Mouse (Mus musculus) right cerebral cortex, postnatal 14 days (tissue): ENCODE data around the gene Foxj2.

Source experiments
- DNase-seq: peaks from one replicate; pipeline ENCODE4 v3.0.0; 2022

Foxj2 gene

DNA sequence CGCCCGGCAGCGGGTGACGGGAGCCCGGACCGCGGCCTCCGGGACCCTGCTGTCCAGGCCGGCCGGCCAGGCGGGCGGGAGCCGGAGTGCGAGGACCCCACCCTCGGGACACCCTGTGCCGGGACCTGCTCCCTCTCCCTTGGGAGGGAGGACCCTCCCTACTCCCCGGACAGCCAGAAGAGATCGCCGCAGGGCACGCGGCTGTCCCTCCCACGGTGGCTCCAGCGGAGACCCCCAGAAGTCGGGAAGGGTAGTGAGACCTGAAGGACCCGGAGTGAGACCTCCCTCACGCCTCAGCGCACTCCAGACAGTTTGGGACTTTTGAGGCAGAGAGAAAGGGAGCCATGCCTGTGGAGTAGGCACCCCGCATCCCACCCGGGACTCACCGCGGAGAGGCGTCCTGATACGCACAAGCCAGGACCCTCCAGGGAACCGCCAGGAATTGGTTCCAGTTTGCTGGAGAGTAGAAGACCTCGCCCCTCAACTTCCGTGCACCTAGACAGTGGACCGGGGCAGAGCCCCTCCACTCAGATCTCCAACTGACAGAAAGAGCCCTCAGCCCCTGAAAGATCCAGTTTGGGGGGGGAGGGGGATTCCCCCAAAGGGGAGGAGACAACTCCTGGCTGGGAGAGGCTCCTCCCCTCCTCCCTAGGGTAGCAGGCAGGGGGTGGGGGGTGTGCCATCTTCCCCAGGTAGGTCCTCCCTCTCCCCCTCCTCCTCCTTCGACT is 521 bp downstream of the Foxj2 start:
- DNase-seq, result no peak

- no peak for DNase-seq
These were observed 1.3 kb downstream of the Foxj2 start for GRCm38 (mm10) chr6:122820799-122821650.

DNA sequence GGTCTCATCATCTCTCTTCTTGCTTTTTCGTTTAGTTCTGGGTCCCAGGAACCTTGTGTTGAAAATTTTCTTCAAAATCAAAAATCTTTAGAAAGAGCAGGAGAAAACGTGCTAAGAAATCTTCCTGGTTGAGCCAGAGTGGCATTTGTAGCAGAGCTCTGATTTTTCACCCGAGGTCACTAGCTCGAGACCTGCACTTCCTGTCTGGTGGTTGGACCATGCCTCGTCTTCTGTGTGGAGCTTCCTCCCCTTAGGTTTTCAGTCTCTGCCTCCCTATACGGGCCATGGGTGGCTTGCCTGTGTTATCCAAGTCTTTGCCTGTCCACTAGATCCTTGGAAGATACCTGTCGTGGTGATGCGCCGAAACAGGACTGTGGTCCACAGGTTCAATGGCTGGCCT is 2.1 kb downstream of the Foxj2 start:
- DNase-seq, result no peak

DNA sequence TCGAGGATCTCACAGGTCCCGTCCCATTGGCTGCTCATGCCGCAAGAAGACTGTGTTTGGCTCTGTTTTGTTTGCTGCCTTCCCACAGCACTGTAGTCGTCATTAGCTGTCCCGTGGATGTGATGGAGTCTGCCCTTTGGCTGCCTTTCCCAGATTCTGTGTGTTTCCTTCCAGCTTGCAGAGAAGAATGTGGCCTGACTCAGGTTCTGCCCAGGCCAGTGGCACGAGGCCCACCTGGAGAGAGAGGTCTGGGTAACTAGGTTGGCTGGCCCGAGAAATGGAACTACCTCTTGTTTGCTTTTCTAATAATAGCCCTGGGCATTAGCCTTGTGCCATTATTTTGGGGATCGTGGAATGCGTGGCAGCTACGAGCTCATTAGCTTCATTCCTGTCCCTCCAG is 4.4 kb downstream of the Foxj2 start:
- no peak for DNase-seq

DNA sequence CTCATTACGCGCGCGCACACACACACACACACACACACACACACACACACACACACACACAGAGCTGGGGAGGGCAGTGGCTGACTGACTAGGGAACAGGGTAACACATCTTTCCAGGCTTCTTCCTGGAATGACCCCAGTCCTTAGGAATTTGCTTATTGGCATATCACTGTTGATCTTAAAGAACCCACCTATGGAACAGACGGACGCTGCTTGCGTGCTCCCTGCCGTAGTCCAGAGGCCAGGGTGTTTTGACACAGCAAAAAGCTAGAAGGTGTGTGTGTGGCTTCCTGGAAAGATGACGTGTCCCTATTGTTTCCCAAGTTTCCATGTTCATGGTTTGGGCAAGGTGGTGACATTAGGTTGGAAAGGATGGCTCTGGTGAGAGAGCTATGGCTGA is 5.5 kb downstream of the Foxj2 start:
- no peak for DNase-seq

DNA sequence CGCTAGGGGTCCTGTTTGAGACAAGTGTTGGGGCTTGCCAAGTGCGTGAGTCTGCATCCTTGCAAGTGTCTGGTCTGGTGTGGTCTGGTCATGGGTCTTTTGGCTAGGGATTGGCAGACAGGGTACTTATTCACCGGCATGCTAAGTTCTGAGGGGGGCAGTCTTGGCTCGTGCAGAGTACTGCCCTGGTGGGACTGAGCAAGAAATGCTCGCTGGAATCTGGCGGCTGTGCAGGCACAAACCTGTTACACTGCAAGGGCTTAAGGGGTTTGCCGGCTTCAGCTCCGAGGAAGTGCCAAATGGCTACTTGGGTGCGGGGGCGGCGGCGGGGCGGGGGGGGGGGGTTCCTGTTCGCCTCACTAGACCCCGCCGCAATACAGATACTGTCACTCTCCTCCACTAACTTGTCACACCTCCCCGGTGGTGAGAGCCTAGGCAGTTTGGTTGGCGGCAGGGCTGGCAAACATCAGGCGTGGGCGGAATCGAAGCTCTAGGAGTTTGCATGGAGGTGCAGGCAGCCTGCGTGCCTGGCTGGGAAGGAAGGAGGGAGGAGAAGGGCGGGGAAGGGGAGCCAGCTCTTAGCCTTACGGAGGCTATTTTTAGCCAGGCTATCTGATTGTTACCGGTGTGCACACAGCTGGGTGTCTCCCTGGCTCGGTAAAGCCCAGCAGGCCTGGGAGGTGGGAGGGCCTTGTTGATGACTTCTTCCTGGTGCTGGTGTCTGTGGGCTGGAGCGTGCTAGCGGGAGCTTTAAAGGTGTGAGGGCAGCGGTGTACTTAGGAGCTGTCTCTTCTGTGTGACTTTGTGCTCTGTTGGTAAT is 6.4 kb downstream of the Foxj2 start:
- DNase-seq, result peak; percentile 79

- no peak for DNase-seq
These were observed 8.4 kb downstream of the Foxj2 start for GRCm38 (mm10) chr6:122828086-122828485.

DNA sequence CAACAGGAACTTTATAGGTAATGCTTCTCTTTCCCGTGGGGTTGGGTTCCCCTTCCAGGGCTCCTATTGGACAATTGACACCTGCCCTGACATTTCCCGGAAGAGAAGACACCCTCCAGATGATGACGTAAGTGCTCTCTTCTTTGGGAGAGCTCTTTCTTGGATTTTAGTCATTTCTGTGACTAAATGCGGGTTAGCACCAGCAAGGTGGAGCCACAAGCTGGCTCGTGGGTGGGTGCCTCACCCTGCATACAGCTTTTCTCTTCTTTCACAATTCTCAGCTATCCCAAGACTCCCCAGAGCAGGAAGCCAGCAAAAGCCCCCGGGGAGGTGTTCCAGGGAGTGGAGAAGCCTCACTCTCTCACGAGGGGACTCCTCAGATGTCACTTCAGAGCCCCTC is 13.2 kb downstream of the Foxj2 start:
- DNase-seq, result no peak

DNA sequence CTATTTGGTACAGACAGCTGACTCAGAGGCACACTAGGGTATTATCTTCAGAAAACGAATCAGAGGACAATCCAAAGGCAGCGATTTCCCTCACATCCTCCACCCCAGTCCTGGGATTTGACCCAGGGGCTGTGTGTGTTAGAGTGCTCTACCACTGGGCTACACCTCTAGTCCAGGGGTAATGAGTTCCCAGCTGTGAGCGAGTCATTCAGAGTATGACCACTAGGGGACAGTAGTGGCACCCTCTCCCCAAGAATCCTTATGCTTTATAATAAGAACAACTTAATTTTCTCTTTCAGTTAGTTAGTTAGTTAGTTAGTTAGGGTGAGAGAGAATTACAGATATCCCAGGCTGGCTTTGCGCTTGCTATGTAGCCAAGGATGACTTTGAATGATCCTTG is 14.7 kb downstream of the Foxj2 start:
- DNase-seq, result no peak

GRCm38 (mm10) chr6:122836974-122837373 is 17.3 kb downstream of the Foxj2 start:
- DNase-seq, result no peak

GRCm38 (mm10) chr6:122837539-122837938 is 17.8 kb downstream of the Foxj2 start:
- no peak for DNase-seq

DNA sequence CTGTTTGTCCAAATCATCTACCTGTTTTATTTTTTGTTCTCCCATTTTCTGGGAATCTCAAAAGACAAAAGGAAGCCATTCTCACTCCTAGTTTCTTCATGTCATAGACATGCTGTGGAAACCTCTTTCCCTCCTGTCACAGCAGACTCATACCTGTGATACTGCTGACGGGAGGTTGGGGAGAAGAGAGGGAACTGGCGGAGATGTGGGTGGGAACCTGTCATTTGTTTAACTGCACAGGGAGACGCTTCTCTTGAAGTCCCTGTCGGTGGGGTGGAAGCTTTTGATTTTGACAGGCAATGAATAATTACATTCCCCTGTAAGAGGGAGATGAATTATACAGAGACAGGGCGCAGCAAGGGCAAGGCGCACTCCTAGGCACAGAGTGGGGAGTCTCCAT is 24.0 kb downstream of the Foxj2 start:
- no peak for DNase-seq

GRCm38 (mm10) chr6:122852696-122853095 is 33.0 kb downstream of the Foxj2 start:
- no peak for DNase-seq

DNA sequence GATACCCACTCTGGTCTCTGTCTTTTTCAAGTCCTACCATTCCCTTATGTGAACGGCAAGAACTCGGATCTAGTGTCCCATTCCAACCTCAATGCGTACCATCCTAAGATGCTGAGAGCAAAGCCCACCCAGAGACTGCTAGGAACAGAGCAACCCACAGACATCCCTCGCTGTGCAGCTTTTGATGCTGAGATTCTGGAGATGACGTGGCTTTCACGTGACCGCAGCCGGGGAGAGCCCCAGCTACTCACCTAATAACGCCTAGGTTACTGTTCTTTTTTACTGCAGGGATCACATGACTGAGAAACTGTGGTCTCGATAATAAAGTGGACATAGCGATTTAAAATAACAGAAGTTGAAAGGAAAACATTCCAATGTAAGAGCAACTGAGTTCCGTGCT is 34.8 kb downstream of the Foxj2 start:
- no peak for DNase-seq

GRCm38 (mm10) chr6:122855955-122856354 is 36.2 kb downstream of the Foxj2 start, which contains the start of gene C3ar1:
Gene C3ar1 (minus strand): TSS chr6:122856161.
- no peak for DNase-seq

- no peak for DNase-seq
These were observed 42.7 kb downstream of the Foxj2 start for GRCm38 (mm10) chr6:122862434-122862833.

DNA sequence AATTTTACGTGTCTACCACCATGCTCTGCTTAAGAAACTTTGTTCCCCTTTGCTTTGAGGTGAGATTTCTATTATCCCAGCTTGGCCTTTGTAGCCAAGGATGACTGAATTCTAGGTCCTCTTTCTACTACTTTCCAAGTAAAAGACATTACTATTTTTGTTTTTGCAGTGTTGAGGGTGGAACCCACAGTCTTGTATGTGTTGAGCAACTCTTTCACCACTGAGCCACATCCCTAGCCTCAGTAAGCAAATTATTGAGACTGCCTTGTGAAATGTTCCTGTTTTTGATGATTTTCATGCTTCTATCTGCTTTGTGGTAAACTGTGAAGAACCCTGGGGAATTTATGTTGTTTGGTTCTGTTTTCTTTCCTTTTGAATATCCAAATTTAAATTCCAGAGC is 43.2 kb downstream of the Foxj2 start:
- no peak for DNase-seq

DNA sequence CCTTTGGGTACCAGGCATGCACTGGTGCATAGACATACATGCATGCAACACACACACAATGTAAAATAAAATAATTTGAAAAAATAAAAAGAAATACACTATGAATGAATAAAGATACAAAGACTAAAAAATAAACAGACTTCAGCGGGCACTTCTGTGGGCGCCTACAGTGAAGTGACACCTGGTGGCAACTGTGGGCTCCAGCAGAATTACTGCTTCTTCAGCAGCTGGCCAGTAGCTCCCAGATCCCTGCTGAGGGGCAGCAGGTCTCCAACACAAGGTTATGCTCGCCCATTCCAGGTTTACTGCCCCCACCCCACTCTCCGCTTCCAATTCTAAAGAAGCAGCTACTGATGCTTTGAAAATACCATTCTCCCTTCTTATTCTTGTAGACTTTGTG is 48.2 kb downstream of the Foxj2 start:
- no peak for DNase-seq

GRCm38 (mm10) chr6:122869846-122870245 is 50.1 kb downstream of the Foxj2 start:
- DNase-seq, result no peak

DNA sequence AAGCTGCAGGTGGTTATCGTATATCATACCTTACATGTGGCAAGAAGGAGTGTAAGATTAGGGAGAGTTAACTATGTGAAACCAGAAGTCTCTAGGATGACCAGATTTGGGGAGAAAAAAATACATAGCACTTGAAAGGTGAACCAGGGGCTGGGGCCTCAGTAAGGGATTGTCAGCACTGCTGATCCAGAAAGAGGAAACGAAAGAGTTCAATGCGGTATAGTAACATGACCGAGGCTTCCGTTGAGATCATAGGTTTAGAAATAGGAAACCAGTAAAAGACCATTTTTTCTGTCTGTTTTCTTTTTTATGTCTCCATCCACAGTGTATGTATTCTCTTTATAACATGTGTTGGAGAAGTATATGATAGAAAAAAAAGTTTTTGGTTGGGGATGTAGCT is 53.1 kb downstream of the Foxj2 start:
- DNase-seq, result no peak

DNA sequence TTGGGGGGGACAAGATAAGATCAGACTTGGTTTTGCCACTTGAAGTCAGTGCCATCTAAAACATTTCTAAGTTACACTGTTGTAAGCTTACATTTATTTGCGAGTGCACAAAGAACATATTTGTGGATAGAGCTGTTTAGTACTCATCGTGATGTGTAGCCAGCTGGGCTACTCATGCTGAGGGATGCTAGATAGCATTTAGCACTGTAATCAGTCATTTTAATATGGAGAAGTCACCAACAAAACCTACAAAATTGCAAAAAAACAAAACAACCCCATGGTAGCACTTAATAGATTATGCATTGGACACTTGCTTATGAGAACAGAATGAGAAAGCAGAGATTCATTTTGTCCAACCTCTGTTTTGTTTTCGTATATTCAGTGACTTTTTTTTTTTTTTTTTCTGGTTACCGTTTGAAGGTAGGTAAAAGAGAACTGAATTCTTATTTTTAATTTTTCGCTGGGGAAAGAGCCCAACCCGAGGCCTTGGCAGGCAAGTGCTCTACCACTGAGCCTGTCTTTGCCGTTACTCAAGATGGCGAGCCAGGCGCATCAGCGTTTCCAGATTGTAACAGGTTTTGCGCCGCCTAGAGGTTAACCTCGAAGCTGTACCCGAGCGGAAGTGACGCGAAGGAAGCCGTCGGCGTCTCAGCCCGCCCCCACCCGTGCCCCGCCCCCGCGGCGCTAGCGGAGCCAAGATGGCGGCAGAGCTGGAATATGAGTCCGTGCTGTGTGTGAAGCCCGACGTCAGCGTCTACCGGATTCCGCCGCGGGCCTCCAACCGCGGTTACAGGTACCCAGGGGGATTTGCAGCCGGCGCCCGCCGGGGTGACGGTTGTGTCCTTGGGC is 54.4 kb downstream of the Foxj2 start, which contains the start of gene Necap1:
TSS of gene Necap1 (plus strand) at position 604 of the 849 bp plus-strand sequence.
- peak; percentile 99 for DNase-seq

GRCm38 (mm10) chr6:122874720-122875389 is 55.1 kb downstream of the Foxj2 start:
- DNase-seq, result no peak
